Mouse (Mus musculus): ENCODE data around the gene Cpped1.
A peak's percentile ranks its signal among the peaks of the same experiment; 100 is the strongest.

The Cpped1 gene

GRCm38 (mm10) chr16:11909035-11909591, at the start of gene Cpped1:
Gene Cpped1 (minus strand): TSS chr16:11909445.
- DNase-seq (ENCODE audit: low spot score in 2 of 2), result peak; percentile 73 to 86

GRCm38 (mm10) chr16:11940477-11940876, 31.2 kb upstream of the Cpped1 start:
- peak in 1 of 2 experiments; percentile 19 for DNase-seq (ENCODE audit: low spot score in 2 of 2)

- DNase-seq (ENCODE audit: low spot score in 2 of 2), result no peak
Measured at GRCm38 (mm10) chr16:11910801-11911200, 1.6 kb upstream of the Cpped1 start.

- DNase-seq (ENCODE audit: low spot score in 2 of 2), result no peak
Measured at GRCm38 (mm10) chr16:11909817-11910216, 572 bp upstream of the Cpped1 start.

- DNase-seq (ENCODE audit: low spot score in 2 of 2), result peak in 1 of 2 experiments; percentile 11
Measured at GRCm38 (mm10) chr16:11908461-11909014, 707 bp downstream of the Cpped1 start.

GRCm38 (mm10) chr16:11907816-11908215, 1.4 kb downstream of the Cpped1 start:
- DNase-seq (ENCODE audit: low spot score in 2 of 2), result no peak

DNA sequence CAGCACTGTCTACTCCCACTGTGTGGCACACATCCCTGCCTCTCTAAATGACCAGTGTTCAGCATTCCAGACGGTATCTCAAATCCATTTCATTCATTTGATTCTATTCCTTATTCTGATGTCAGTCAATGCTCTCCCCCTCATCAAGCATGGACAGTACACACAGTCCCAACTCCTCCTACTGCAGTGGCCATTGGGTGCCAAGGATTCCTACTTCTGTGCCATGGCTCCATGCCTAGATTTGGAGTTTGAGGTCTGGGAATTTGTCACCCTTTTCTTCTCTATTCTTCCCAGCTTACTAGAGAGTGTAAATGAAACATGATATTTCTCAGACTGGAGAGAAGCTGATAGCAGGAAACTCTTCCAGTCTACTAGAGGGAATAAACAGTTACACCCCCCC, 2.3 kb downstream of the Cpped1 start:
- DNase-seq (ENCODE audit: low spot score in 2 of 2), result no peak

DNA sequence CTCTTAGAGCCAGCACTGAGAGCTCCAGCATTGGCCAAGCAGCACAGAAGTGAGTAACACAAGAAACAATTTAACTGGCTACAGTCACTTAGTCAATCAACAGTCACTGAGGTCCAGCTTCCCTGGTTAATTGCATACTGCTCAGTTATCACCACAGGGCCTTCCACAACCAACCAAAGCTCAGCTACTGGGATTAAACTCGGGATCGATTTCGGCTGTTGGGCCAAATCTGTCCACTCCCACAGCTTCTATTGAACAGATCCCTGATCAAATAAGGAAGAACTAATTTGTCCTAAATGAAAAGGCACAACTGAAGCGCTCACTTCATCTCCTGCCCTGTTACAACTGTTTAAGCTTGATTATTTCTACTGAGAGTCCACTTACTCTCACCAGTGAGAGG, 4.0 kb downstream of the Cpped1 start:
- no peak for DNase-seq (ENCODE audit: low spot score in 2 of 2)

- DNase-seq (ENCODE audit: low spot score in 2 of 2), result no peak
Measured at GRCm38 (mm10) chr16:11902007-11902406, 7.2 kb downstream of the Cpped1 start.

- no peak for DNase-seq (ENCODE audit: low spot score in 2 of 2)
Measured at GRCm38 (mm10) chr16:11900341-11900740, 8.9 kb downstream of the Cpped1 start.

DNA sequence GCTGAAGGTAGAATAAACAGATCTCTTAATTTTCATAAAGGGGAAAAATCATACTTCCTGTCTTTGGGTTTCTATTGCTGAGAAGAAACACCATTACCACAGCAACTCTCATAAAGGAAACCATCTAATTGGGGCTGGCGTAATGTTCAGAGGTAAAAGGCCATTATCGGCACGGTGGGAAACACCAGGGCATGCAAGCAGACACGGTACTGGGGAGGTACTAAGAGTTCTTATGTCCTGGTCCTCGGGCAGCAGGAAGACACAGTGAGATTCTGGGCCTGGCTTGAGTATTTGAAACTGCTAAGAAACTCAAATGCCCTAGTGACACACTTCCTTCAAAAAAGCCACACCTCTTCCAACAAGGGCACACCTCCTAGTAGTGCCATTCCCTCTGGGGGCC, 12.8 kb downstream of the Cpped1 start:
- DNase-seq (ENCODE audit: low spot score in 2 of 2), result no peak

- no peak for DNase-seq (ENCODE audit: low spot score in 2 of 2)
Measured at GRCm38 (mm10) chr16:11894877-11895276, 14.4 kb downstream of the Cpped1 start.

- no peak for DNase-seq (ENCODE audit: low spot score in 2 of 2)
Measured at GRCm38 (mm10) chr16:11890186-11890585, 19.1 kb downstream of the Cpped1 start.

GRCm38 (mm10) chr16:11889741-11890140, 19.5 kb downstream of the Cpped1 start:
- DNase-seq (ENCODE audit: low spot score in 2 of 2), result no peak

- DNase-seq (ENCODE audit: low spot score in 2 of 2), result no peak
Measured at GRCm38 (mm10) chr16:11881795-11882194, 27.4 kb downstream of the Cpped1 start.

- no peak for DNase-seq (ENCODE audit: low spot score in 2 of 2)
Measured at GRCm38 (mm10) chr16:11880461-11880860, 28.8 kb downstream of the Cpped1 start.

DNA sequence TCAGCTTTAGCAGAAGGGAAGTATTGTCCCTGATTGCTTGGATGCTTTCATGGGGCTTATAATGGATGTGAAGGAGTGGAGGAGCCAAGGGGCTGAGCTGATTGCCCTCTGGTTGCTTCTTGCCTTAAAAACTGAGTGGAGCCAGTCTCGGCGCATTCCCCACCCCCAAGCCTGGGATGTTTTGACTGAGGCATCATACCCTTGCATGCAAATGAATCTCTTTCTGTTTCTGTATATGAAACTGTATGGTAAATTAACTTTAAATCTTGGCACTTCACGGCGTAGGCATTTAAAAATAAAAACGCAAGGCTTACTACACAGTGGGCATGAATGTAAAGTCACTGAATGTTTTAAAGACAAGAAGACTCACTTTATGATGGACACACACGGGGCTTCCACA, 30.0 kb downstream of the Cpped1 start:
- DNase-seq (ENCODE audit: low spot score in 2 of 2), result no peak

DNA sequence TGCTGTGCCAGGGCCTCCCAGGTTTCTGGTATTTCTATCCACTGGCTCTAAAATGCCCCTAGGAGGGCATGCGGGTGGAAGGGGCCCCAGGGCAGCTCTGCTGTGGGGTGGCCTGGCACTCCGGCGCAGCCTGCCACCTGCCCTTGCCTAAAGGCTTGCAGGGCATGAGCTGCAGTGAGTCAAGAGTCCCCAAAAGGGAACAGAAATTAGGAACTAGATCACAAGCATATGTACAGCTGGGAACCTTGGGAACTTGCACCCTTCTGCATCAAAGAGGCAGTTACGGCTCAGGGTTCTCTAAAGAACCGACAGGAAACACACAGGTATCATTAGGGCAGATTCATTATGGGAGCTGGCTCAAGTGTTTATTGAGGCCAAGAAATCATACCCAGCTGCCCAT, 34.0 kb downstream of the Cpped1 start:
- DNase-seq (ENCODE audit: low spot score in 2 of 2), result no peak

DNA sequence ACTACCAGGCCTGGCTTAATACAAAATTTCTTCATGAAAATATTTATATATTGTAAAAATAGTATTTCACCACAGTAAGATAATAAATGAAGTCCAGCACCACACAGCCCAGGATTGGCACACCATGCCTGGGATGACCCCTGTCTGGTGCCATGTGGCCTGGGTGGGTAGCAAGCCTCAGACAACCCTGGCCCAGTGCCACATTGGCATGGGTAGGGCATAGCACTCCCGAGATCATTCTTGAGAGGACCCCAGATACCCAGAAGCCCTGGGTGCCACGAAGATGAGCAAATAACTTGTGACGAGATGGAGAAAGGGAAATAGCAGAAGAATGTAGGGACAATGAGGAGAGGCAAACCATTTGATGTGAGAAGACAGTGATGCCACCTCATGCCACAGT, 36.0 kb downstream of the Cpped1 start:
- no peak for DNase-seq (ENCODE audit: low spot score in 2 of 2)

GRCm38 (mm10) chr16:11868486-11868885, 40.8 kb downstream of the Cpped1 start:
- no peak for DNase-seq (ENCODE audit: low spot score in 2 of 2)

- DNase-seq (ENCODE audit: low spot score in 2 of 2), result peak in 1 of 2 experiments; percentile 17
Measured at GRCm38 (mm10) chr16:11852716-11853605, 56.3 kb downstream of the Cpped1 start.

DNA sequence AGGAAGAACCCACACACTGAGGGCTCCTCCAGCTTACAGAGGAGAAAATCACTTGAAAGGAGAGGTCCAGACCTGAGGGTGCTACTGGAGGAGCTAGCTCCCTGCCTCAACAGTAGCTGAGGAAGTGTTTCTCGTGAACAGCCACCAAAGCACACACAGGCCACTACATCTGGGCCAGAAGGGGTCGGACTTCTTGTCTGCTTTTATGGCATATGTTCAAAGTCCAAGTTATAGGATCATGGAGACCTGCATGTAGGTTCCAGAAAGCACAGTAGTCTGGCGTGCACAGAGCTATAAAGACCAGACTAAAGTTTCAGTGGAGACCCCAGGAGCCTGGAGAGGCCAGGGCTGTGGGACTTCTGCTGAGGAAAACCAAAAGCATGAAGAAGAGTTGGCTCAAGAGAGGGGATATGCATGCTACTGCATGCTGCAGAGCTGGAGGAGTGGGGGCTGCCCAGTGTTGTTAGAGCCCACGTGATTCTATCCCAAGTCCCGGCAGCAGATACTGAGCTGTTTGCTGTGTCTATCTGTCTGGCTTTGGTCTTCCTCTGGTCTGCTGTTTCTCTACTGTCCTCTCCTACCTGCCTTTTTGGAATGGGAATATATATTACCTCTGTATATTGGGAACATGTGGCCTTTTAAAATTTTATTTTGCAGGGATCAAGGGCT, 60.1 kb downstream of the Cpped1 start:
- DNase-seq (ENCODE audit: low spot score in 2 of 2), result no peak

All from frontal cortex, postnatal 10 days (tissue).